Mouse (Mus musculus): ENCODE results near the gene Zfp385c. TPM values are rescaled to one million over a fixed set of nuclear protein-coding genes. Genes with fewer than 3 reads are reported as not detected.
"Not testable (repeated sequence)": the region's sequence is repeated elsewhere in the genome, so short reads cannot be mapped to it uniquely, and the experiment has no call there.

Zfp385c gene
- total and polyA plus RNA-seq, 3 experiments, result 0.34 to 0.59 (median 0.48) TPM

- intact Hi-C loops (cut with DNase I), result no loop called here
- 81% methylated on average over 7 of the region's 7 CpGs for WGBS
- peaks cover 2% of the 10 kb centered on the region; the same call in 1 of the 2 replicates for H3K79me2 ChIP-seq (replicated peaks; ENCODE audit: control insufficient read depth, insufficient read depth, low read length)
- no peak for DNase-seq
- no peak overlapping the region for H3K27ac ChIP-seq
- no peaks in the 10 kb centered on the region for H3K36me3 ChIP-seq (ENCODE audit: control insufficient read depth, insufficient read depth, low read length)
- H3K9ac ChIP-seq (ENCODE audit: low read depth, low read length), result no peak overlapping the region
- TF ChIP-seq EP300 (IDR thresholded peaks at IDR 0.05; ENCODE audit: insufficient read depth, low read depth, low read length), result no peak
- no peaks in the 10 kb centered on the region for H3K4me1 ChIP-seq (ENCODE audit: control insufficient read depth, insufficient read depth, low read length)
- no peaks in the 10 kb centered on the region for H3K27me3 ChIP-seq (ENCODE audit: control insufficient read depth, insufficient read depth, low read length)
- H3K4me3 ChIP-seq, result no peak overlapping the region
Measured at GRCm38 (mm10) chr11:100594608-100595007, 97.6 kb downstream of the Zfp385c start.

GRCm38 (mm10) chr11:100592346-100593046 lies 99.8 kb downstream of the Zfp385c start:
- TF ChIP-seq POLR2A (IDR thresholded peaks at IDR 0.05; ENCODE audit: insufficient read depth, low read depth, low read length), result no peak
- no peak for TF ChIP-seq EP300 (IDR thresholded peaks at IDR 0.05; ENCODE audit: insufficient read depth, low read depth, low read length)
- TF ChIP-seq CTCF (IDR thresholded peaks at IDR 0.05), result no peak
- intact Hi-C loops (cut with DNase I), result no loop called here
- 91% methylated on average over 11 of the region's 11 CpGs for WGBS
- Histone ChIP-seq H3K4me1 (ENCODE audit: control insufficient read depth, insufficient read depth, low read length) (no peaks in the 10 kb centered on the region), H3K79me2 (replicated peaks; ENCODE audit: control insufficient read depth, insufficient read depth, low read length) (no peaks in the 10 kb centered on the region), H3K36me3 (ENCODE audit: control insufficient read depth, insufficient read depth, low read length) (peaks cover 2% of the 10 kb centered on the region; the same call in 1 of the 2 replicates), H3K9ac (ENCODE audit: low read depth, low read length) (no peak overlapping the region), H3K4me3 (no peak overlapping the region), H3K27me3 (ENCODE audit: control insufficient read depth, insufficient read depth, low read length) (no peaks in the 10 kb centered on the region), H3K27ac (no peak overlapping the region)
- DNase-seq, result no peak

DNA sequence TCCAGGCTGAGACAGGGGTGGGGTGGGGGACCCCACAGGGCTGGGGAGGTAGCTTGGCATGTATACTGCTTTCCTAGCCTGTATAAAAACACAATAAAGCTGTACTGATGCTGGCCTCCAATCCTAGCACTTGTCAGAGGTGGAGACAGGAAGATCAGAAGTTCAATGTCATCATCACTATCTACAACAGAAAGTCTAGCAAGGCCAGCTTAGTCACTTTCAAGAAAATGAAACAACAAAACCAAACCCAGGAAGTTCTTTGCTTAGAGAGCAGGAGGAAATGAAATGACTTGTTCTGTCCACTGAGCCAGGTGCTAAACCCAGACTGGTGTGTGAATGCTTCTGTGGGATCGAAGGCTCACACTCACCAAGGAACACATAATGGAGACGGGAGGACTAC lies 103.8 kb downstream of the Zfp385c start:
- H3K9ac ChIP-seq (ENCODE audit: low read depth, low read length), result no peak overlapping the region
- no peaks in the 10 kb centered on the region for H3K27me3 ChIP-seq (ENCODE audit: control insufficient read depth, insufficient read depth, low read length)
- WGBS, result 78% methylated on average over 2 of the region's 2 CpGs
- H3K79me2 ChIP-seq (replicated peaks; ENCODE audit: control insufficient read depth, insufficient read depth, low read length), result no peaks in the 10 kb centered on the region
- H3K4me3 ChIP-seq, result no peak overlapping the region
- no peak for TF ChIP-seq POLR2A (IDR thresholded peaks at IDR 0.05; ENCODE audit: insufficient read depth, low read depth, low read length)
- no peak for TF ChIP-seq CTCF (IDR thresholded peaks at IDR 0.05)
- no peak for TF ChIP-seq EP300 (IDR thresholded peaks at IDR 0.05; ENCODE audit: insufficient read depth, low read depth, low read length)
- no peaks in the 10 kb centered on the region for H3K4me1 ChIP-seq (ENCODE audit: control insufficient read depth, insufficient read depth, low read length)
- no peak overlapping the region for H3K27ac ChIP-seq
- peaks cover 2% of the 10 kb centered on the region; the same call in 1 of the 2 replicates for H3K36me3 ChIP-seq (ENCODE audit: control insufficient read depth, insufficient read depth, low read length)
- intact Hi-C loops (cut with DNase I), result no loop called here
- DNase-seq, result no peak

DNA sequence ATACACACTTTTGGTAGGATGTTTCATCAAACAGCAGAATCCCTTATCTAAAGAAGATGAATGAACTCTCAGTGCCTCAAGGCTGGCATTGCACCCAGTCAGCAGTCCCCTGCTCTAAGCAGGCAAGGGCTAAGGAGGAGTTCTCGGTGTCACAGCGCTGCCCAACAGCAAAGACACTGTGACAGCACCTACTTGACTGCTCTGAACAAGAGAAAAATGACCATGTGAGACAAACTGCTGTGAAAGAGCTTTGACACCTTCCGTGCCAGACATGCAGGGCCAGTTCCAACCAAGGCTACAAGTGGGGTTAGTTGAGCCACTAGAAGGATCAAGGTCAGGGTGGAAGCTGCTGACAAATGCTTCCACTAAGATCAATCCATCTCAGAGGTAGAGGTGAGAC lies 107.1 kb downstream of the Zfp385c start:
- H3K27me3 ChIP-seq (ENCODE audit: control insufficient read depth, insufficient read depth, low read length), result no peaks in the 10 kb centered on the region
- intact Hi-C loops (cut with DNase I), result no loop called here
- H3K4me1 ChIP-seq (ENCODE audit: control insufficient read depth, insufficient read depth, low read length), result peaks cover 1% of the 10 kb centered on the region; the same call in 1 of the 2 replicates
- H3K27ac ChIP-seq, result no peak overlapping the region
- 83% methylated on average over 3 of the region's 3 CpGs for WGBS
- no peak for DNase-seq
- no peak overlapping the region for H3K9ac ChIP-seq (ENCODE audit: low read depth, low read length)
- H3K79me2 ChIP-seq (replicated peaks; ENCODE audit: control insufficient read depth, insufficient read depth, low read length), result no peaks in the 10 kb centered on the region
- H3K4me3 ChIP-seq, result no peak overlapping the region
- peaks cover 2% of the 10 kb centered on the region; the same call in 1 of the 2 replicates for H3K36me3 ChIP-seq (ENCODE audit: control insufficient read depth, insufficient read depth, low read length)
- no peak for TF ChIP-seq EP300 (IDR thresholded peaks at IDR 0.05; ENCODE audit: insufficient read depth, low read depth, low read length)
- TF ChIP-seq POLR2A (IDR thresholded peaks at IDR 0.05; ENCODE audit: insufficient read depth, low read depth, low read length), result no peak
- no peak for TF ChIP-seq CTCF (IDR thresholded peaks at IDR 0.05)

- Histone ChIP-seq H3K36me3 (ENCODE audit: control insufficient read depth, insufficient read depth, low read length) (peaks cover 2% of the 10 kb centered on the region; the same call in 1 of the 2 replicates), H3K4me1 (ENCODE audit: control insufficient read depth, insufficient read depth, low read length) (peaks cover 1% of the 10 kb centered on the region; the same call in 1 of the 2 replicates)
- TF ChIP-seq EP300 (IDR thresholded peaks at IDR 0.05; ENCODE audit: insufficient read depth, low read depth, low read length), result no peak
- no peak for TF ChIP-seq POLR2A (IDR thresholded peaks at IDR 0.05; ENCODE audit: insufficient read depth, low read depth, low read length)
- TF ChIP-seq CTCF (IDR thresholded peaks at IDR 0.05), result no peak
Measured at GRCm38 (mm10) chr11:100584561-100584961, 107.7 kb downstream of the Zfp385c start.

GRCm38 (mm10) chr11:100582836-100583235 lies 109.4 kb downstream of the Zfp385c start:
- no peak for DNase-seq
- no peak overlapping the region for H3K9ac ChIP-seq (ENCODE audit: low read depth, low read length)
- H3K4me3 ChIP-seq, result no peak overlapping the region
- no peaks in the 10 kb centered on the region for H3K36me3 ChIP-seq (ENCODE audit: control insufficient read depth, insufficient read depth, low read length)
- WGBS, result 78% methylated on average over 2 of the region's 2 CpGs
- intact Hi-C loops (cut with DNase I), result no loop called here
- peaks cover 1% of the 10 kb centered on the region; the same call in 1 of the 2 replicates for H3K4me1 ChIP-seq (ENCODE audit: control insufficient read depth, insufficient read depth, low read length)
- TF ChIP-seq CTCF (IDR thresholded peaks at IDR 0.05), result no peak
- TF ChIP-seq POLR2A (IDR thresholded peaks at IDR 0.05; ENCODE audit: insufficient read depth, low read depth, low read length), result no peak
- TF ChIP-seq EP300 (IDR thresholded peaks at IDR 0.05; ENCODE audit: insufficient read depth, low read depth, low read length), result no peak
- no peak overlapping the region for H3K27ac ChIP-seq
- H3K79me2 ChIP-seq (replicated peaks; ENCODE audit: control insufficient read depth, insufficient read depth, low read length), result no peaks in the 10 kb centered on the region
- H3K27me3 ChIP-seq (ENCODE audit: control insufficient read depth, insufficient read depth, low read length), result no peaks in the 10 kb centered on the region

More at GRCm38 (mm10) chr11:100584561-100584961, 107.7 kb downstream of the Zfp385c start:
- Histone ChIP-seq H3K9ac (ENCODE audit: low read depth, low read length) (no peak overlapping the region), H3K27me3 (ENCODE audit: control insufficient read depth, insufficient read depth, low read length) (no peaks in the 10 kb centered on the region), H3K79me2 (replicated peaks; ENCODE audit: control insufficient read depth, insufficient read depth, low read length) (no peaks in the 10 kb centered on the region), H3K27ac (no peak overlapping the region), H3K4me3 (no peak overlapping the region)
- intact Hi-C loops (cut with DNase I), result no loop called here
- DNase-seq, result no peak
- 82% methylated on average over 7 of the region's 7 CpGs for WGBS

DNA sequence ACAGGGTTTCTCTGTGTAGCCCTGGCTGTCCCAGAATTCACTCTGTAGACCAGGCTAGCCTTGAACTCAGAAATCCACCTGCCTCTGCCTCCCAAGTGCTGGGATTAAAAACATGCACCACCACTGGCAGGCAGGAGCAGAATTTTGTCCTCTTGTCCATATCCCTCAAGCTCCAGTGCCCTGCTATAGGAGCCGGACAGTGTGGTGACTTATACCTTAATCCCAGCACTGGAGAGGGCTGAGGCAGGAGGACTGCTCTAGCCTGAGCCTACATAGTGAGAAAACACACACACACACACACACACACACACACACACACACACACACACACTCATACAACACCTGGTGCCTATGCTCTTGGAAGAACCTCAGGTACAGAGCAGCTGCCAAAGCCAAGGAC lies 109.8 kb downstream of the Zfp385c start:
- H3K27me3 ChIP-seq (ENCODE audit: control insufficient read depth, insufficient read depth, low read length); H3K4me3 ChIP-seq; H3K9ac ChIP-seq (ENCODE audit: low read depth, low read length); H3K27ac ChIP-seq; H3K79me2 ChIP-seq (replicated peaks; ENCODE audit: control insufficient read depth, insufficient read depth, low read length); DNase-seq; H3K4me1 ChIP-seq (ENCODE audit: control insufficient read depth, insufficient read depth, low read length); intact Hi-C loops (cut with DNase I); H3K36me3 ChIP-seq (ENCODE audit: control insufficient read depth, insufficient read depth, low read length): not testable (repeated sequence)
- WGBS, result 90% methylated on average over 1 of the region's 1 CpGs

All from heart, adult 2 months (tissue).